Mouse (Mus musculus): ENCODE measurements around the gene Sf3b4. TPM values are rescaled to one million over a fixed set of nuclear protein-coding genes. Genes with fewer than 3 reads are reported as not detected.
A peak's percentile ranks its signal among the peaks of the same experiment; 100 is the strongest.

Gene Sf3b4
- total RNA-seq (2021), result 10 to 100 TPM; 10.3 to 13.2 TPM
- long read RNA-seq, experiment 1, transcript Sf3b4-201 (6 exons, 1,915 nt), result major isoform, 13 of 15 reads
- long read RNA-seq, experiment 1, partial matches to known transcripts, result 2 of 15 reads
- long read RNA-seq, experiment 1, other reads (novel, unspliced or antisense), result 0 of 15 reads
- long read RNA-seq, experiment 2, transcript Sf3b4-201 (6 exons, 1,915 nt), result major isoform, 14 of 15 reads
- long read RNA-seq, experiment 2, partial matches to known transcripts, result 1 of 15 reads
- long read RNA-seq, experiment 2, other reads (novel, unspliced or antisense), result 0 of 15 reads

- intact Hi-C loops (cut with DNase I; ENCODE audit: low total_unique reads), result no loop called here
- peak; percentile 84 for DNase-seq
These were observed at the start of gene Sf3b4 for GRCm38 (mm10) chr3:96172197-96173178. TSS of gene Sf3b4 (plus strand) at chr3:96172332.

GRCm38 (mm10) chr3:96124235-96124634 lies 47.9 kb upstream of the Sf3b4 start:
- DNase-seq, result no peak
- intact Hi-C loops (cut with DNase I; ENCODE audit: low total_unique reads), result no loop called here

GRCm38 (mm10) chr3:96128128-96128527 lies 44.0 kb upstream of the Sf3b4 start:
- no peak for DNase-seq
- intact Hi-C loops (cut with DNase I; ENCODE audit: low total_unique reads), result no loop called here

- DNase-seq, result no peak
- intact Hi-C loops (cut with DNase I; ENCODE audit: low total_unique reads), result no loop called here
These were observed 39.7 kb upstream of the Sf3b4 start for GRCm38 (mm10) chr3:96132478-96132877.

- intact Hi-C loops (cut with DNase I; ENCODE audit: low total_unique reads), result no loop called here
- no peak for DNase-seq
These were observed 38.7 kb upstream of the Sf3b4 start for GRCm38 (mm10) chr3:96133327-96133905.

GRCm38 (mm10) chr3:96135011-96135410 lies 37.1 kb upstream of the Sf3b4 start:
- intact Hi-C loops (cut with DNase I; ENCODE audit: low total_unique reads), result loop anchor here (5.0 kb wide), 1 partner anchor 33 kb away; the partner anchor contains the start of gene Otud7b
- no peak for DNase-seq

- no peak for DNase-seq
- intact Hi-C loops (cut with DNase I; ENCODE audit: low total_unique reads), result loop anchor here (5.0 kb wide), 2 partner anchors 66 to 81 kb away; no protein-coding TSS in a partner anchor
These were observed 24.2 kb upstream of the Sf3b4 start for GRCm38 (mm10) chr3:96147950-96148349.

- intact Hi-C loops (cut with DNase I; ENCODE audit: low total_unique reads), result loop anchor here (10.0 kb wide), 1 partner anchor 187 kb away; no protein-coding TSS in a partner anchor
- no peak for DNase-seq
These were observed 20.3 kb upstream of the Sf3b4 start for GRCm38 (mm10) chr3:96151836-96152235.

- intact Hi-C loops (cut with DNase I; ENCODE audit: low total_unique reads), result loop anchor here (10.0 kb wide), 1 partner anchor 188 kb away; no protein-coding TSS in a partner anchor
- DNase-seq, result no peak
These were observed 19.5 kb upstream of the Sf3b4 start for GRCm38 (mm10) chr3:96152611-96153010.

GRCm38 (mm10) chr3:96155501-96155900 lies 16.6 kb upstream of the Sf3b4 start:
- intact Hi-C loops (cut with DNase I; ENCODE audit: low total_unique reads), result loop anchor here (10.0 kb wide), 1 partner anchor 191 kb away; no protein-coding TSS in a partner anchor
- DNase-seq, result no peak

- no peak for DNase-seq
These were observed 12.3 kb upstream of the Sf3b4 start for GRCm38 (mm10) chr3:96159820-96160219.

GRCm38 (mm10) chr3:96160222-96160802 lies 11.8 kb upstream of the Sf3b4 start:
- intact Hi-C loops (cut with DNase I; ENCODE audit: low total_unique reads), result no loop called here
- DNase-seq, result peak; percentile 59

More at GRCm38 (mm10) chr3:96159820-96160219, 12.3 kb upstream of the Sf3b4 start:
- intact Hi-C loops (cut with DNase I; ENCODE audit: low total_unique reads), result loop anchor here (10.0 kb wide), 1 partner anchor 195 kb away; no protein-coding TSS in a partner anchor

GRCm38 (mm10) chr3:96160803-96161516 lies 11.2 kb upstream of the Sf3b4 start:
- no peak for DNase-seq
- intact Hi-C loops (cut with DNase I; ENCODE audit: low total_unique reads), result no loop called here

GRCm38 (mm10) chr3:96161869-96162840 lies 10.0 kb upstream of the Sf3b4 start, which contains the start of gene Mtmr11:
TSS of gene Mtmr11 (plus strand) at chr3:96162004.
- intact Hi-C loops (cut with DNase I; ENCODE audit: low total_unique reads), result no loop called here

GRCm38 (mm10) chr3:96163040-96163439 lies 9.1 kb upstream of the Sf3b4 start:
- intact Hi-C loops (cut with DNase I; ENCODE audit: low total_unique reads), result no loop called here
- DNase-seq, result no peak

More at GRCm38 (mm10) chr3:96161869-96162840, 10.0 kb upstream of the Sf3b4 start, which contains the start of gene Mtmr11:
- no peak for DNase-seq

- DNase-seq, result no peak
- intact Hi-C loops (cut with DNase I; ENCODE audit: low total_unique reads), result no loop called here
These were observed 3.5 kb upstream of the Sf3b4 start for GRCm38 (mm10) chr3:96168466-96169158.

GRCm38 (mm10) chr3:96170276-96170675 lies 1.9 kb upstream of the Sf3b4 start:
- DNase-seq, result no peak
- intact Hi-C loops (cut with DNase I; ENCODE audit: low total_unique reads), result no loop called here
